Mouse (Mus musculus) granulocyte monocyte progenitor cell, adult 5-6 weeks (primary cell): ENCODE results near the gene Uqcrc2. TPM values are rescaled to one million over a fixed set of nuclear protein-coding genes. Genes with fewer than 3 reads are reported as not detected.

Source experiments
- ATAC-seq: replicated peaks from 2 replicates; pipeline ENCODE4 v1.8.0; 2016; ENCODE audit warnings: mild to moderate bottlenecking, moderate TSS enrichment, inconsistent platforms; ENCODE audit not compliant: poor library complexity, severe bottlenecking
- total RNA-seq, 2 experiments: library from RNA; stranded (forward) in 1 of 2; stranded (reverse) in 1 of 2; fragments of 200-712, 200-1000 nt in 1 of 2; fragments of >200 nt in 1 of 2; fragmentation: Nextera tagmentation in 1 of 2; gene quantifications; 2 replicates each; pipeline ENCODE4 v1.2.3; 2014 to 2017

The Uqcrc2 gene
- total RNA-seq, 2 experiments from 2014 or later, result 141 to 156 TPM

GRCm38 (mm10) chr7:120684731-120685161 lies 49.8 kb downstream of the Uqcrc2 start:
- no peak for ATAC-seq

GRCm38 (mm10) chr7:120685227-120685626 lies 50.3 kb downstream of the Uqcrc2 start:
- ATAC-seq, result no peak

GRCm38 (mm10) chr7:120690634-120691033 lies 55.7 kb downstream of the Uqcrc2 start:
- peak; percentile 67 for ATAC-seq

GRCm38 (mm10) chr7:120693831-120694375 lies 58.9 kb downstream of the Uqcrc2 start:
- ATAC-seq, result no peak

- no peak for ATAC-seq
Measured at GRCm38 (mm10) chr7:120695196-120695595, 60.2 kb downstream of the Uqcrc2 start.

- no peak for ATAC-seq
Measured at GRCm38 (mm10) chr7:120695641-120696040, 60.7 kb downstream of the Uqcrc2 start.

GRCm38 (mm10) chr7:120696331-120696730 lies 61.4 kb downstream of the Uqcrc2 start:
- ATAC-seq, result no peak

GRCm38 (mm10) chr7:120699586-120699985 lies 64.6 kb downstream of the Uqcrc2 start:
- no peak for ATAC-seq

- no peak for ATAC-seq
Measured at GRCm38 (mm10) chr7:120703888-120704287, 68.9 kb downstream of the Uqcrc2 start.

Other genes with a start within 250 kb of the Uqcrc2 start
- not detected in 2 replicates for gene Abca16, start 225.5 kb upstream of the Uqcrc2 start, total RNA-seq (2014; fragmentation: Nextera tagmentation)
- not detected in 2 replicates for gene Abca16, start 225.5 kb upstream of the Uqcrc2 start, total RNA-seq (2017)
- gene Pdzd9, start 35.2 kb downstream of the Uqcrc2 start, total RNA-seq (2014; fragmentation: Nextera tagmentation), result not detected in 2 replicates
- not detected in 2 replicates for gene Pdzd9, start 35.2 kb downstream of the Uqcrc2 start, total RNA-seq (2017)
- gene Mosmo, start 42.4 kb downstream of the Uqcrc2 start, total RNA-seq (2014; fragmentation: Nextera tagmentation), result 16.8 and 48.8 TPM in 2 replicates
- gene Mosmo, start 42.4 kb downstream of the Uqcrc2 start, total RNA-seq (2017), result 12.7 and 15.7 TPM in 2 replicates
- gene Vwa3a, start 104.1 kb downstream of the Uqcrc2 start, total RNA-seq (2014; fragmentation: Nextera tagmentation), result not detected in 2 replicates
- gene Vwa3a, start 104.1 kb downstream of the Uqcrc2 start, total RNA-seq (2017), result not detected in 2 replicates
- not detected in 2 replicates for gene Gm5737, start 177.2 kb downstream of the Uqcrc2 start, total RNA-seq (2014; fragmentation: Nextera tagmentation)
- gene Gm5737, start 177.2 kb downstream of the Uqcrc2 start, total RNA-seq (2017), result not detected in 2 replicates
- 49.3 and 60.6 TPM in 2 replicates for gene Eef2k, start 207.7 kb downstream of the Uqcrc2 start, total RNA-seq (2014; fragmentation: Nextera tagmentation)
- gene Eef2k, start 207.7 kb downstream of the Uqcrc2 start, total RNA-seq (2017), result 65.4 and 80.5 TPM in 2 replicates